In genomic region chr9:88297244-88297643, GRCm38 (mm10) we compare ENCODE assay signal across 3 mouse cellular contexts. TPM values are rescaled to one million over a fixed set of nuclear protein-coding genes. Genes with fewer than 3 reads are reported as not detected.
DNase-seq lines count a peak whose midpoint lies in the region; TF ChIP-seq lines count a peak whose summit lies in the region.
"Not testable (repeated sequence)": the region's sequence is repeated elsewhere in the genome, so short reads cannot be mapped to it uniquely, and the experiment has no call there.
"Had no signal": no experiment of that assay in that cellular context is flagged by ENCODE, and none has a peak within 500 bp of the region (broad histone marks: within the 10 kb centered on the region; RNA-seq: fewer than 3 reads in every experiment).

No protein-coding gene starts in this region.

- peak; percentile 86 for TF ChIP-seq EP300 in CH12.LX (IDR thresholded peaks at IDR 0.05; ENCODE audit: low read length)

- not testable (repeated sequence) for TF ChIP-seq CTCF in CH12.LX (conservative IDR thresholded peaks at IDR 0.05 in 1 of 2, IDR thresholded peaks at IDR 0.05 in 1 of 2; ENCODE audit: low read depth in 2 of 2, low read length in 2 of 2)

- not testable (repeated sequence) for H3K79me2 ChIP-seq in CH12.LX (replicated peaks; ENCODE audit: control insufficient read depth, extremely low read depth, insufficient read depth, poor library complexity, severe bottlenecking)

- DNase-seq in A20 (ENCODE audit: low read depth, low spot score) = peak; percentile 56
- DNase-seq in CH12.LX (ENCODE audit: extremely low read depth) = peak; percentile 42

- peaks cover 15 to 43% of the 10 kb centered on the region in 2 experiments for H3K4me1 ChIP-seq in CH12.LX (ENCODE audit: control insufficient read depth in 1 of 2, insufficient read depth in 2 of 2)

- H3K36me3 ChIP-seq in CH12.LX (replicated peaks in 1 of 2; ENCODE audit: control insufficient read depth in 1 of 2, insufficient read depth in 1 of 2, low read length in 1 of 2) = not testable (repeated sequence)

- not testable (repeated sequence) for H3K27me3 ChIP-seq in CH12.LX (replicated peaks)

- in situ Hi-C loops in CH12.LX (cut with MboI; ENCODE audit: low pct_ligation_motif_present, low pct_unique_long_range_greater_than_20kb, low sequenced_read_pairs) = not testable (repeated sequence)

- not testable (repeated sequence) for TF ChIP-seq RAD21 in CH12.LX (IDR thresholded peaks at IDR 0.05; ENCODE audit: low read depth, low read length)

- H3K27ac ChIP-seq in CH12.LX (ENCODE audit: insufficient read depth, low read depth) = peak overlapping the region; percentile 83

- H3K4me3 ChIP-seq in CH12.LX (replicated peaks in 1 of 3; ENCODE audit: low read depth in 2 of 3, low read length in 2 of 3, poor library complexity in 1 of 3) = peak overlapping the region in 1 of 3 experiments; percentile 42

- dilution Hi-C loops in CH12.LX (cut with MboI; ENCODE audit: extremely low pct_ligation_motif_present, extremely low pct_unique_long_range_greater_than_20kb, low sequenced_read_pairs) = not testable (repeated sequence)

- H3K9me3 ChIP-seq in CH12.LX (replicated peaks; ENCODE audit: low read length) = not testable (repeated sequence)

- H3K9ac ChIP-seq in CH12.LX (ENCODE audit: insufficient read depth, low read depth) = peak overlapping the region; percentile 31; the same call in 1 of the 2 replicates

- TF ChIP-seq POLR2A in CH12.LX (IDR thresholded peaks at IDR 0.05; ENCODE audit: low read depth, low read length) = not testable (repeated sequence)

- peak overlapping the region; percentile 85 for H3K4me2 ChIP-seq in CH12.LX (ENCODE audit: insufficient read depth, low read depth, poor library complexity, severe bottlenecking)

TF ChIP-seq in CH12.LX, 34 proteins besides CTCF, POLR2A, EP300 and RAD21:
- TF ChIP-seq BHLHE40 (IDR thresholded peaks at IDR 0.05; ENCODE audit: low read depth, low read length) (peak; percentile 55; the same call in 1 of the 2 replicates), MEF2A (IDR thresholded peaks at IDR 0.05; ENCODE audit: borderline replicate concordance, low read depth, low read length) (peak; percentile 90), ETS1 (conservative IDR thresholded peaks at IDR 0.05; ENCODE audit: low read depth, low read length) (peak; percentile 70), JUND (conservative IDR thresholded peaks at IDR 0.05; ENCODE audit: low read depth, low read length) (0 out of 2 replicates have a peak, but pooled peaks have one; percentile 62), JUN (IDR thresholded peaks at IDR 0.05; ENCODE audit: insufficient read depth, low read depth, low read length) (peak; percentile 48; the same call in 1 of the 2 replicates), TCF12 (IDR thresholded peaks at IDR 0.05; ENCODE audit: low read depth, low read length) (peak; percentile 65), IRF4 (IDR thresholded peaks at IDR 0.05; ENCODE audit: low read depth, low read length) (peak; percentile 89)
TF ChIP-seq in CH12.LX: peak in this region for 7; not testable (repeated sequence) for 27.

RNA-seq across cellular contexts. Expression of gene Nt5e, which starts 29.8 kb away (rescaled TPM):
- total RNA-seq in CH12.LX (2012; rRNA removed) = 2.0 and 3.1 TPM in 2 replicates
- total RNA-seq in CH12.LX (2014; rRNA removed) = 0.08 TPM in 1 of 2 replicates, not detected in the other
- polyA plus RNA-seq in CH12.LX (2012; ENCODE audit: insufficient read length, low read depth) = 0.26 and 0.34 TPM in 2 replicates
- polyA plus RNA-seq: G1E had no signal
